Mouse (Mus musculus) testis, adult 2 months (tissue): ENCODE measurements around the gene Catsperz. TPM values are rescaled to one million over a fixed set of nuclear protein-coding genes. Genes with fewer than 3 reads are reported as not detected.
A peak's percentile ranks its signal among the peaks of the same experiment; 100 is the strongest.

Source experiments
- H3K27ac ChIP-seq: fragments of 200-500 bp; 2 replicates; pipeline ENCODE4 v1.5.1; 2012; ENCODE audit warnings: low read depth, low read length; ENCODE audit not compliant: control insufficient read depth, insufficient read depth
- H3K27me3 ChIP-seq: fragments of 200-500 bp; 2 replicates; pipeline ENCODE4 v1.6.1; 2012; ENCODE audit warnings: mild to moderate bottlenecking, low read length, moderate library complexity; ENCODE audit not compliant: control insufficient read depth, insufficient read depth
- H3K36me3 ChIP-seq: fragments of 200-500 bp; 2 replicates; pipeline ENCODE4 v1.6.1; 2012; ENCODE audit warnings: mild to moderate bottlenecking, low read length; ENCODE audit not compliant: control insufficient read depth, insufficient read depth
- H3K4me1 ChIP-seq: fragments of 200-500 bp; 2 replicates; pipeline ENCODE4 v1.6.1; 2012; ENCODE audit warnings: low read length; ENCODE audit not compliant: control insufficient read depth, insufficient read depth
- H3K4me3 ChIP-seq: fragments of 200-500 bp; 2 replicates; pipeline ENCODE4 v1.5.1; 2012; ENCODE audit warnings: low read depth, mild to moderate bottlenecking, low read length, moderate library complexity, mixed read lengths; ENCODE audit not compliant: control insufficient read depth
- CTCF ChIP-seq: fragments of 200-500 bp; IDR thresholded peaks from 2 replicates; pipeline ENCODE4 v1.5.1; 2012; ENCODE audit warnings: low read depth, mild to moderate bottlenecking, inconsistent platforms, low read length, moderate library complexity; ENCODE audit not compliant: control insufficient read depth, insufficient read depth, insufficient replicate concordance
- POLR2A ChIP-seq: fragments of 200-500 bp; IDR thresholded peaks from 2 replicates; pipeline ENCODE4 v1.6.1; 2012; ENCODE audit warnings: low read depth, mild to moderate bottlenecking, inconsistent platforms, low read length, moderate library complexity; ENCODE audit not compliant: control insufficient read depth
- polyA plus RNA-seq: library from polyadenylated mRNA; depleted of rRNA; stranded (reverse); fragments of >200 nt; gene quantifications from 2 replicates; pipeline ENCODE4 v1.2.3, GENCODE M21; 2012

The Catsperz gene
- polyA plus RNA-seq, 1 experiment = 1,294 TPM

GRCm38 (mm10) chr19:6943709-6944108 is 18.5 kb upstream of the Catsperz start:
- Histone ChIP-seq H3K4me1 (peaks cover 13% of the 10 kb centered on the region), H3K36me3 (no peaks in the 10 kb centered on the region), H3K4me3 (no peak overlapping the region), H3K27me3 (no peaks in the 10 kb centered on the region), H3K27ac (no peak overlapping the region)
- TF ChIP-seq POLR2A (no peak), CTCF (no peak)

- H3K36me3 ChIP-seq = no peaks in the 10 kb centered on the region
- H3K4me3 ChIP-seq = peak overlapping the region; percentile 94
- H3K27ac ChIP-seq = peak overlapping the region; percentile 83
- no peaks in the 10 kb centered on the region for H3K27me3 ChIP-seq
- TF ChIP-seq POLR2A (no peak), CTCF (no peak)
- peaks cover 17% of the 10 kb centered on the region for H3K4me1 ChIP-seq
These were observed 17.6 kb upstream of the Catsperz start for GRCm38 (mm10) chr19:6942764-6943163.

DNA sequence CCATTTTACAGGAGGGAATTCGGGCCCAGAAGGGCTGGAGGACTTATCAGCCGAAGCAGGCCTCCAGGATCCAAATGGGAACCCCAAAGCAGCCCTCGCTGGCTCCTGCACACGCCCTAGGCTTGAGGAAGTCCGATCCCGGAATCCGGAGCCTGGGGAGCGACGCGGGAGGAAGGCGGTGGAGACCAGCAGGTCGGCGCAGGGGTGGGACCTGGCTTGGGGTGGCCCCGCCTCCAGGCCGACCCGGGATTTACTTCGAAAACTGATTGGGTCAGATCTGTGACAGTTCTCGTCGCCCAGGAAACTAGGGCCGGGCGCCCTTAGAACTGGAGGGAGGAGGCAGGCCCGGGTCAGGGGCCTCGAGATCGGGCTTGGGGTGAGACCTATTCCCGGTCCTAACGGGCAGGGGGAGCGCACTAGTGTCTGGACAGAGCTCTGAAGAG is 17.1 kb upstream of the Catsperz start, which contains the start of gene Gpr137:
Gpr137 (minus strand) TSS at position 232 of the 443 bp plus-strand sequence.
- peak within 1 kb of the TSS; percentile 93 for H3K27ac ChIP-seq
- TF ChIP-seq CTCF = no peak
- TF ChIP-seq POLR2A = peak; percentile 70; the same call in 1 of the 2 replicates
- no peaks in the 10 kb centered on the region for H3K27me3 ChIP-seq
- peaks cover 18% of the 10 kb centered on the region for H3K4me1 ChIP-seq
- H3K4me3 ChIP-seq = peak within 1 kb of the TSS; percentile 94
- no peaks in the 10 kb centered on the region for H3K36me3 ChIP-seq

DNA sequence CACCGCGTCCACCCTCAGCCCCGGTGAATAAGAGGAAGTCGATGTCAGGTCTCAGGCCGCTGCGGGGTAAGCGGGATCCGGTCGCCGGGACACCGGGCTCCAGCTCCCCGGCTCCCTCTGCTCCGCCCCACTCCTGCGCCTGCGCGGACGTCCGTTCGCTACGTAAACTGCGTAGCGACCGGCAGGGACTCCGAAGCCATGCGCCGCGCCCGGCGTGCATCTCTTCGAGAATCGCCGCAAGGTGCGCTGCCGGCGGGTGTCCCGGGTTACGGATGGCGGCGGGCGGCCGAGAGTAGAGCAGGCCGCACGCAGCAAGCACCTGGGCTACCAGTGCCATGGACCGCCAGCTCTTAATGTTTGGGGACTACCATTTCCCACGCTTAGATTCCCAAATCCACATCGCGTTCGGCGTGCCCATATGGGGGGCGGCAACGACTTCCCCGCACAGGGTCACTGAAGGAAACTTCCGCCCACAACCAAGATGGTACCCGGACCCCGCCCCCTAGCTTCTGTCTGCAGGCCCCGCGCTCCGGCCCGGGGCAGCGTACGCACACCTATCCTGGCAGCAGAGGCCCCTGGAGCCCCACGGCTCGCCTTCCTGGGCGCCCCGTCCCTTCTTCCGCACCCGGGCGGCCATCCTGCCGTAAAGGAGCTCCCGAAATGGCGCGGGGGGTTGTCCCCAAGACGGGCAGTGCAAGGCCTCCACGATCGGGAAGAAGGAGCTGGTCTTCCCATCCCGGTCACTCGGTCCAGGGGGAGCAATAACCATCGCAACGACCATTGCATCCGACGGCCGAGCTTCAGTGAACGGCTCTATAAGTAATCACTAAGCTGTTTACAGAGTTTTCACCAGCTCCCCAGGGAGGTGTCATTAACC is 16.4 kb upstream of the Catsperz start, which contains the start of gene Bad:
Bad (plus strand) TSS at position 490 of the 877 bp plus-strand sequence.
- no peaks in the 10 kb centered on the region for H3K27me3 ChIP-seq
- H3K27ac ChIP-seq = peak within 1 kb of the TSS; percentile 93
- H3K4me1 ChIP-seq = peaks cover 18% of the 10 kb centered on the region
- peak within 1 kb of the TSS; percentile 94 for H3K4me3 ChIP-seq
- H3K36me3 ChIP-seq = no peaks in the 10 kb centered on the region
- TF ChIP-seq CTCF (no peak), POLR2A (peak; percentile 70)

DNA sequence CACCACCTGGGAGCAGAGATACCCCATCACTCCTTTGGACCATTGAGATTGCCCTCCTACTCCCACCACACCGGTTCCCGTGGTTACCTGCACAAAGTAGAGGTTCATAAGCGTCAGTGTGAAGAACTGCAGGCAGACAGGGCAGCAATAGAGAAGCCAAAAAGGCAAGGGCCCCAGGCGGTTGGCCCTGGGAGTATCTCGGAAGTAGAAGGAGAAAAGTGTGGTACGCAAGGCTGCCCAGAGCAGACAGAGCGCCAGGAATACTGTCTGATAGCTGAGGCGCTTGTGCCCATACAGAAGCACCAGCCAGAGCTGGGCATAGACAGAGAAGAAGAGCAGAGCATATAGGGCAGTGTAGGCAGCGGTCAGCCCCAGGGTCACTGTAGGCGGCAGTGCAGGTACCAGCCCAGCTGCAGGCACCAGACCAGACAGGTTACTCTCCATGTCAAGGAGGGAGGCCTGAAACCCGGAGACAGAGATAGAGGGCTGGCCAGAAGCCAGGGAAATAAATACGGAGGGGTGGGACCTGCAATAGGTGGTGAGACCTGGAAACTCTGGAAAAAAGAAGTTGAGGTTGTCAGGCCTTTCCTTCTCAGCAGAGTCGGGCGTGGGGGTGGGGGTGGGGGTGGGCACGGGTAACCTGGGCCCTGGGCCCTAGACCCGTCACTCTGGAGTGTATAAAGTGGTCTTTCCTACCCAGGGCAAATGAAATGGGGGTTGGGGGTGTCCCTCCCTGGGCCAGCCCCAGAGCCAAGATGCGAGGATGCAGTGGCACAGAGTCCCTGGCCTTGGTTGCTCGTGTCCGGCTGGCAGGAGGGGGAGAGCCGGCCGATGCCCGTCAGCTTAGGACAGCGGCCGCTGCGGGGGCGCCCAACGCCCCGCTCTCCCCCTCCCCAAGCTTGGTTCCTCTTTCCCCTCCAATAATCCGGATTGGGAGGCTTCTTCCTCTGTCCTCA is 15.5 kb upstream of the Catsperz start:
- Histone ChIP-seq H3K4me1 (peaks cover 18% of the 10 kb centered on the region), H3K27ac (peak overlapping the region; percentile 90), H3K4me3 (peak overlapping the region; percentile 94), H3K36me3 (no peaks in the 10 kb centered on the region), H3K27me3 (no peaks in the 10 kb centered on the region)
- TF ChIP-seq CTCF (no peak), POLR2A (no peak)

- Histone ChIP-seq H3K27me3 (no peaks in the 10 kb centered on the region), H3K4me3 (peak overlapping the region; percentile 9; the same call in 1 of the 2 replicates)
- TF ChIP-seq CTCF = no peak
- TF ChIP-seq POLR2A = 0 out of 2 replicates have a peak, but pooled peaks have one; percentile 15
These were observed 14.2 kb upstream of the Catsperz start for GRCm38 (mm10) chr19:6939106-6940002.

More at GRCm38 (mm10) chr19:6939106-6940002, 14.2 kb upstream of the Catsperz start:
- Histone ChIP-seq H3K4me1 (peaks cover 21% of the 10 kb centered on the region), H3K27ac (no peak overlapping the region), H3K36me3 (no peaks in the 10 kb centered on the region)
